Mouse (Mus musculus): Measurements from ENCODE around the gene Fchsd2. TPM values are rescaled to one million over a fixed set of nuclear protein-coding genes. Genes with fewer than 3 reads are reported as not detected.

The Fchsd2 gene
- polyA plus RNA-seq, 1 experiment from 2014 or later, result 14.8 TPM

GRCm38 (mm10) chr7:101074170-101074767 is 18.4 kb upstream of the Fchsd2 start:
- WGBS, result 52% methylated on average over 8 of the region's 8 CpGs
- no peak overlapping the region for H3K4me3 ChIP-seq
- ATAC-seq (replicated peaks; ENCODE audit: insufficient number of reproducible peaks, insufficient read depth, low FRiP score, low read depth), result 0 out of 2 replicates have a peak, but pooled peaks have one; percentile 39

GRCm38 (mm10) chr7:101083562-101084166 is 9.0 kb upstream of the Fchsd2 start:
- no peaks in the 10 kb centered on the region for H3K27me3 ChIP-seq
- no peaks in the 10 kb centered on the region for H3K36me3 ChIP-seq
- H3K4me3 ChIP-seq, result no peak overlapping the region
- H3K9me3 ChIP-seq (replicated peaks), result no peaks in the 10 kb centered on the region
- H3K27ac ChIP-seq, result no peak overlapping the region
- peaks cover 26% of the 10 kb centered on the region for H3K4me1 ChIP-seq (replicated peaks)
- ATAC-seq (replicated peaks; ENCODE audit: insufficient number of reproducible peaks, insufficient read depth, low FRiP score, low read depth), result no peak
- H3K4me2 ChIP-seq, result no peak overlapping the region
- WGBS, result 60% methylated on average over 9 of the region's 9 CpGs
- H3K9ac ChIP-seq, result no peak overlapping the region

More at GRCm38 (mm10) chr7:101074170-101074767, 18.4 kb upstream of the Fchsd2 start:
- Histone ChIP-seq H3K36me3 (no peaks in the 10 kb centered on the region), H3K9me3 (replicated peaks) (no peaks in the 10 kb centered on the region), H3K27ac (peak overlapping the region; percentile 40; the same call in 1 of the 2 replicates), H3K27me3 (no peaks in the 10 kb centered on the region), H3K9ac (no peak overlapping the region), H3K4me2 (no peak overlapping the region), H3K4me1 (replicated peaks) (peaks cover 21% of the 10 kb centered on the region)

GRCm38 (mm10) chr7:101084816-101085456 is 7.7 kb upstream of the Fchsd2 start:
- no peaks in the 10 kb centered on the region for H3K9me3 ChIP-seq (replicated peaks)
- no peak overlapping the region for H3K4me2 ChIP-seq
- H3K4me1 ChIP-seq (replicated peaks), result peaks cover 36% of the 10 kb centered on the region
- no peak for ATAC-seq (replicated peaks; ENCODE audit: insufficient number of reproducible peaks, insufficient read depth, low FRiP score, low read depth)
- no peak overlapping the region for H3K27ac ChIP-seq
- 71% methylated on average over 4 of the region's 4 CpGs for WGBS
- no peak overlapping the region for H3K4me3 ChIP-seq
- H3K27me3 ChIP-seq, result no peaks in the 10 kb centered on the region
- no peak overlapping the region for H3K9ac ChIP-seq
- no peaks in the 10 kb centered on the region for H3K36me3 ChIP-seq

DNA sequence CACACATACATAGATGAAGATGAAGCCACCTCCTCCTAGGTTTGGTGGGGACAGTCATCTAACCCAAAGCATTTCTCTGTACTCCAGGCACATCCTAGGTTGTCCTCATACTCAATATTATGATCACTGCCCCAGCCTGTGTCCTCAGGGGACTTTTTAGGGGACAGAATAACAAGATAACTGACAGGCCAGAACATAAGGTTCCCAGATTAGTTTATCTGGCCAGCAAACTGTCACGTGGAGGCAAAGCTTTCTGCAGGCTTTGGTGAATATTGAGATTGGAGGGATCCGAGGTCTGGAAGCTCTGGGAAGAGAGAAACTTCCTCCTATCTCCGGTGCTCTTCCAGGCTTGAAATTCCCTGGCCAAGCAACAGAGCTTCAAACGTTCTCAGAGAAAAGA is 6.9 kb upstream of the Fchsd2 start:
- H3K27me3 ChIP-seq, result no peaks in the 10 kb centered on the region
- 17% methylated on average over 4 of the region's 4 CpGs for WGBS

GRCm38 (mm10) chr7:101088687-101089086 is 4.0 kb upstream of the Fchsd2 start:
- H3K27ac ChIP-seq, result peak overlapping the region; percentile 91
- H3K27me3 ChIP-seq, result no peaks in the 10 kb centered on the region
- peak; percentile 73 for ATAC-seq (replicated peaks; ENCODE audit: insufficient number of reproducible peaks, insufficient read depth, low FRiP score, low read depth)
- H3K4me3 ChIP-seq, result no peak overlapping the region
- H3K36me3 ChIP-seq, result no peaks in the 10 kb centered on the region
- no peak overlapping the region for H3K9ac ChIP-seq
- H3K9me3 ChIP-seq (replicated peaks), result no peaks in the 10 kb centered on the region
- 0 out of 2 replicates have a peak overlapping the region, but pooled peaks have one; percentile 7 for H3K4me2 ChIP-seq
- peaks cover 48% of the 10 kb centered on the region for H3K4me1 ChIP-seq (replicated peaks)
- 23% methylated on average over 4 of the region's 4 CpGs for WGBS

More for the DNA sequence above, 6.9 kb upstream of the Fchsd2 start:
- Histone ChIP-seq H3K36me3 (no peaks in the 10 kb centered on the region), H3K4me1 (replicated peaks) (peaks cover 41% of the 10 kb centered on the region), H3K9ac (no peak overlapping the region), H3K4me3 (no peak overlapping the region), H3K27ac (no peak overlapping the region), H3K9me3 (replicated peaks) (no peaks in the 10 kb centered on the region), H3K4me2 (no peak overlapping the region)
- no peak for ATAC-seq (replicated peaks; ENCODE audit: insufficient number of reproducible peaks, insufficient read depth, low FRiP score, low read depth)

- Histone ChIP-seq H3K4me2 (no peak overlapping the region), H3K9me3 (replicated peaks) (no peaks in the 10 kb centered on the region), H3K36me3 (no peaks in the 10 kb centered on the region), H3K27ac (peak overlapping the region; percentile 91), H3K9ac (no peak overlapping the region), H3K4me3 (no peak overlapping the region), H3K27me3 (no peaks in the 10 kb centered on the region), H3K4me1 (replicated peaks) (peaks cover 48% of the 10 kb centered on the region)
- 45% methylated on average over 3 of the region's 3 CpGs for WGBS
- no peak for ATAC-seq (replicated peaks; ENCODE audit: insufficient number of reproducible peaks, insufficient read depth, low FRiP score, low read depth)
These were observed 3.4 kb upstream of the Fchsd2 start for GRCm38 (mm10) chr7:101089242-101089641.

DNA sequence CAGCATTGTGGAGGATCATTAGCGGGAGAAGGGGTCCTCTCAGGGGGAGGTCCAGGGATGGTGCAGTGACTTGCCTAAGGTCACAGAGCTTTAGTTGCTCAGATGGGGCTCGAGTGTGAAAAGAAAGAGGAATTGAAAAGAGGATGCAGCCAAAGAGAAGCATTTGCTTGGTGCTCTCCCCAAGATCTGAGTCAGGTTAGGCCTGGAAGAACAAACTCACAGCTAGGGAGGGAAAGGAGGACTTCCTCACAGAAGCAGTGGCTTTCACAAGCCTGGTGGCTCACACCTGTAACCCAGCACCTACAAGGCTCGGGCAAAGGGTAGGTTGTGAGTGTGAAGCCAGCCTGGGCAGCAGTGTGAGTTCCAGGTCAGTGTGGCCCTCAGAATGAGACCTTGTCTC is 568 bp downstream of the Fchsd2 start:
- Histone ChIP-seq H3K4me1 (replicated peaks) (peaks cover 43% of the 10 kb centered on the region), H3K4me2 (peak overlapping the region; percentile 4; the same call in 1 of the 2 replicates), H3K4me3 (no peak overlapping the region), H3K27ac (peak overlapping the region; percentile 39; the same call in 1 of the 2 replicates), H3K9me3 (replicated peaks) (no peaks in the 10 kb centered on the region), H3K36me3 (no peaks in the 10 kb centered on the region), H3K27me3 (no peaks in the 10 kb centered on the region), H3K9ac (no peak overlapping the region)
- no peak for ATAC-seq (replicated peaks; ENCODE audit: insufficient number of reproducible peaks, insufficient read depth, low FRiP score, low read depth)
- 60% methylated on average over 3 of the region's 3 CpGs for whole genome bisulfite sequencing

DNA sequence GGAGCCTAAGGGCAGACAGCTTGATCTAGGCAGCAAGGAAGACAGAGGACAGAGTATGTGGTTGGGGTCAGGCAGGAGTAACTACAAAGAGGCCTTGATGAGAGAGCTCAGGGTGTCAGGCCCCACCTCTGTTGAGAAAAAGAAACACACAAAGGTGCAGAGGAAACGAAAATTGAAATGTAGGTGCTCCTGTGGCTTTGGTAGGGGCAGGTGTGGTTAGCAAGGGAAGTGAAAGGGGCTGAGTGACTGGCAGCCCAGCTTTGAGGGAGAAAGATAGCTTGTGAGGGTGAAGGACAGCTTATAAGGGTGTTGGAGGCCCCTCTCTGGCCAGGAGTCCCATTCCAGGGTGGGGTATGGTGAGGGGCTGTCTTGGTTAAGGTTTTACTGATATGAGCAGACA is 2.1 kb downstream of the Fchsd2 start:
- WGBS, result 59% methylated on average over 1 of the region's 1 CpGs
- Histone ChIP-seq H3K36me3 (no peaks in the 10 kb centered on the region), H3K4me2 (no peak overlapping the region), H3K27me3 (no peaks in the 10 kb centered on the region), H3K9me3 (replicated peaks) (no peaks in the 10 kb centered on the region), H3K4me3 (no peak overlapping the region), H3K27ac (no peak overlapping the region), H3K9ac (no peak overlapping the region), H3K4me1 (replicated peaks) (peaks cover 29% of the 10 kb centered on the region)
- ATAC-seq (replicated peaks; ENCODE audit: insufficient number of reproducible peaks, insufficient read depth, low FRiP score, low read depth), result no peak

- Histone ChIP-seq H3K27me3 (no peaks in the 10 kb centered on the region), H3K9me3 (replicated peaks) (no peaks in the 10 kb centered on the region), H3K4me1 (replicated peaks) (peaks cover 25% of the 10 kb centered on the region), H3K4me2 (no peak overlapping the region), H3K4me3 (no peak overlapping the region), H3K27ac (peak overlapping the region; percentile 38), H3K9ac (no peak overlapping the region), H3K36me3 (no peaks in the 10 kb centered on the region)
- 54% methylated on average over 5 of the region's 5 CpGs for WGBS
- ATAC-seq (replicated peaks; ENCODE audit: insufficient number of reproducible peaks, insufficient read depth, low FRiP score, low read depth), result no peak
These were observed 2.9 kb downstream of the Fchsd2 start for GRCm38 (mm10) chr7:101095560-101095959.

GRCm38 (mm10) chr7:101096576-101096975 is 3.9 kb downstream of the Fchsd2 start:
- no peak overlapping the region for H3K27ac ChIP-seq
- H3K9ac ChIP-seq, result no peak overlapping the region
- no peaks in the 10 kb centered on the region for H3K9me3 ChIP-seq (replicated peaks)
- no peak for ATAC-seq (replicated peaks; ENCODE audit: insufficient number of reproducible peaks, insufficient read depth, low FRiP score, low read depth)
- H3K4me3 ChIP-seq, result no peak overlapping the region
- 81% methylated on average over 2 of the region's 2 CpGs for WGBS
- no peak overlapping the region for H3K4me2 ChIP-seq
- H3K36me3 ChIP-seq, result no peaks in the 10 kb centered on the region
- no peaks in the 10 kb centered on the region for H3K27me3 ChIP-seq
- H3K4me1 ChIP-seq (replicated peaks), result peaks cover 20% of the 10 kb centered on the region

DNA sequence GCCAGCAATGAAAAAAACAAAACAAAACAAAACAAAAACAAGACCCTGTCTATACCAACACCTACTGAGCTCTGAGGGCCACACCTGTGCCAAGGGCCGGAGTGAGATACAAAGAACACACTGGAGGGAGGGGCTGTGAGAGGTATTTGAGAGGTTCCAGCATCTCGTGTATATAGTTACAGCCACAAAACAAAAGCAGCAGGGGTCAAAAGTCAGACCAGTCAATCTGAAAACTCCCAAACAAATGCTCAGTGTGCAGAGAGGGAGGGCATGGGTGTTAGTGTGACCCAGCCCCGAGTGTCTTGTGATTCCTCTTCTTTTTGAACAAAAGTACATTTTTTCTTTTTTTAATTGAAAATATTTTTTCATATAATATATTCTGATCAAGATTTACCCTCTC is 4.4 kb downstream of the Fchsd2 start:
- H3K4me3 ChIP-seq, result no peak overlapping the region
- no peak overlapping the region for H3K9ac ChIP-seq
- H3K27me3 ChIP-seq, result no peaks in the 10 kb centered on the region
- no peak overlapping the region for H3K27ac ChIP-seq
- no peak overlapping the region for H3K4me2 ChIP-seq
- H3K4me1 ChIP-seq (replicated peaks), result peaks cover 20% of the 10 kb centered on the region
- no peaks in the 10 kb centered on the region for H3K9me3 ChIP-seq (replicated peaks)
- no peaks in the 10 kb centered on the region for H3K36me3 ChIP-seq
- WGBS, result 72% methylated on average over 3 of the region's 3 CpGs
- ATAC-seq (replicated peaks; ENCODE audit: insufficient number of reproducible peaks, insufficient read depth, low FRiP score, low read depth), result no peak

Data from heart, embryonic 15.5 days (tissue).